Mouse (Mus musculus): Measurements from ENCODE around the gene Abr. TPM values are rescaled to one million over a fixed set of nuclear protein-coding genes. Genes with fewer than 3 reads are reported as not detected.

Gene Abr
- total and polyA plus RNA-seq, 3 experiments = 3.8 to 8.8 TPM; not detected in 1

DNA sequence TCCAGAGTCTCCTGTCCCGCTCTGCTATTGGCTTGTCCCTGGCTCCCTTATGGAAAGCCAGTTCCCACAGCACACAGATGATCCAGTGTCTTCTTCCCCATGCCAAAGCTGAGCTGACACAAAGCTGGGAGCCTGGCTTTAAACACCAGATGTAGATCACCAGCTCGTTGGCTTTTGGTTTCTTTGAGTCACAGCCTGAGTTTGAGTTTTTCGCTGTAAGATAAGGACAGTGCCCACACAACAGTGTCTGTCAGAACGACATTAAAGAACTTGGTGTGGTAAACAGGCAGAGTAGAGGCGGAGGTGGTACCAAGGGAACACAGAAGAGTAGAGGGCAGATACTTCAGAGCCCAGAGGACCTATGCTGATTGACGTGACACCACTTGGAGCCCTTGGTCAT, 101.2 kb downstream of the Abr start:
- H3K9me3 ChIP-seq (replicated peaks; ENCODE audit: insufficient read depth, low read length) = no peaks in the 10 kb centered on the region
- no peaks in the 10 kb centered on the region for H3K36me3 ChIP-seq (ENCODE audit: control insufficient read depth in 1 of 2, insufficient read depth in 2 of 2, low read length in 2 of 2)
- TF ChIP-seq MAFK (IDR thresholded peaks at IDR 0.05; ENCODE audit: borderline replicate concordance, low read depth, low read length) = no peak
- TF ChIP-seq MAZ (IDR thresholded peaks at IDR 0.05; ENCODE audit: low read depth, low read length) = no peak
- TF ChIP-seq HCFC1 (IDR thresholded peaks at IDR 0.05; ENCODE audit: low read depth, low read length) = no peak
- TF ChIP-seq EP300 (IDR thresholded peaks at IDR 0.05; ENCODE audit: low read depth in 1 of 2, low read length in 2 of 2) = no peak
- TF ChIP-seq NELFE (IDR thresholded peaks at IDR 0.05; ENCODE audit: low read depth, low read length) = no peak
- TF ChIP-seq RCOR1 (IDR thresholded peaks at IDR 0.05; ENCODE audit: low read depth, low read length) = no peak
- TF ChIP-seq MXI1 (IDR thresholded peaks at IDR 0.05; ENCODE audit: low read depth, low read length) = no peak
- TF ChIP-seq MEF2A (IDR thresholded peaks at IDR 0.05; ENCODE audit: extremely low read depth, insufficient replicate concordance, low read depth, low read length, poor library complexity, severe bottlenecking) = no peak
- no peak for TF ChIP-seq POLR2A (IDR thresholded peaks at IDR 0.05; ENCODE audit: control insufficient read depth in 1 of 2, insufficient read depth in 1 of 2, low read depth in 1 of 2, low read length in 2 of 2, poor library complexity in 1 of 2)
- no peak for TF ChIP-seq TAL1 (IDR thresholded peaks at IDR 0.05; ENCODE audit: low read length)
- TF ChIP-seq CHD1 (IDR thresholded peaks at IDR 0.05; ENCODE audit: low read depth, low read length) = no peak
- TF ChIP-seq POLR2AphosphoS5 (IDR thresholded peaks at IDR 0.05; ENCODE audit: borderline replicate concordance, low read depth, low read length) = no peak
- TF ChIP-seq BHLHE40 (IDR thresholded peaks at IDR 0.05; ENCODE audit: borderline replicate concordance, low read depth, low read length) = no peak
- TF ChIP-seq ETS1 (IDR thresholded peaks at IDR 0.05; ENCODE audit: low read depth, low read length) = no peak
- no peak for TF ChIP-seq NRF1 (IDR thresholded peaks at IDR 0.05; ENCODE audit: insufficient read depth, low read depth, low read length, poor library complexity, severe bottlenecking)
- no peak overlapping the region for H3K27ac ChIP-seq (ENCODE audit: control insufficient read depth, low read depth, low read length)
- H3K4me3 ChIP-seq (ENCODE audit: control insufficient read depth in 1 of 2, insufficient read depth in 1 of 2, low read depth in 2 of 2, low read length in 2 of 2) = no peak overlapping the region
- H3K9ac ChIP-seq (ENCODE audit: control insufficient read depth, low read depth, low read length, poor library complexity, severe bottlenecking) = no peak overlapping the region
- no peaks in the 10 kb centered on the region for H3K4me1 ChIP-seq (ENCODE audit: control insufficient read depth in 1 of 2, insufficient read depth in 2 of 2, low read length in 2 of 2)
- peaks cover 16 to 25% of the 10 kb centered on the region in 2 experiments for H3K27me3 ChIP-seq (ENCODE audit: control insufficient read depth in 1 of 2, insufficient read depth in 2 of 2, low read length in 2 of 2)
- DNase-seq (ENCODE audit: low read depth, low spot score) = no peak
- no peaks in the 10 kb centered on the region for H3K79me2 ChIP-seq (ENCODE audit: control insufficient read depth, insufficient read depth, low read length, poor library complexity)

DNA sequence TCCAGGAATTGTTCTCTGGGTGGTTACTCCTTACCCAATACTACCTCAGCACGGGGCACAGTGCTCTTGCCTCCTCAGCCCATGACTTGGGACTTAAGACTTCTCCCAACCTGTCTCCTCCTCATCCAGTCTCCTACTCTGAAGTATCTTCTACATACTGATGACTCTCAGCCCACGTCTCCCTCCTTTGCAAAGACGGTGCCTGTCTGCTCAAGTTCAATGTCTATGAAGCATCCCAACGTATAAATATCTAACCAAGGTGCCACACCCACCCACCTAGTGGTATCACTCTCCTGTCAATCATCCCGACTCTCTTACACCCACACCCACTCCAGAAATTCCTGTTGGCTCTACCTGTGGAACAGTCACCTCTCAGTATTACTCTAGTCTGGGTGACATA, 103.5 kb downstream of the Abr start:
- no peak overlapping the region for H3K27ac ChIP-seq (ENCODE audit: control insufficient read depth, low read depth, low read length)
- H3K79me2 ChIP-seq (ENCODE audit: control insufficient read depth, insufficient read depth, low read length, poor library complexity) = no peaks in the 10 kb centered on the region
- H3K4me1 ChIP-seq (ENCODE audit: control insufficient read depth in 1 of 2, insufficient read depth in 2 of 2, low read length in 2 of 2) = no peaks in the 10 kb centered on the region
- H3K4me3 ChIP-seq (ENCODE audit: control insufficient read depth in 1 of 2, insufficient read depth in 1 of 2, low read depth in 2 of 2, low read length in 2 of 2) = no peak overlapping the region
- no peak for TF ChIP-seq CTCF (IDR thresholded peaks at IDR 0.05 in 2 of 3, conservative IDR thresholded peaks at IDR 0.05 in 1 of 3; ENCODE audit: control insufficient read depth in 1 of 3, insufficient read depth in 1 of 3, low read depth in 2 of 3, low read length in 3 of 3, poor library complexity in 1 of 3, severe bottlenecking in 1 of 3)
- TF ChIP-seq ELF1 (IDR thresholded peaks at IDR 0.05; ENCODE audit: low read depth, low read length) = no peak
- no peak for TF ChIP-seq MXI1 (IDR thresholded peaks at IDR 0.05; ENCODE audit: low read depth, low read length)
- TF ChIP-seq ZNF384 (IDR thresholded peaks at IDR 0.05; ENCODE audit: low read depth, low read length) = no peak
- TF ChIP-seq E2F4 (IDR thresholded peaks at IDR 0.05; ENCODE audit: borderline replicate concordance, low read depth, low read length) = no peak
- TF ChIP-seq MEF2A (IDR thresholded peaks at IDR 0.05; ENCODE audit: extremely low read depth, insufficient replicate concordance, low read depth, low read length, poor library complexity, severe bottlenecking) = no peak
- TF ChIP-seq HCFC1 (IDR thresholded peaks at IDR 0.05; ENCODE audit: low read depth, low read length) = no peak
- TF ChIP-seq MAX (IDR thresholded peaks at IDR 0.05; ENCODE audit: low read length) = no peak
- TF ChIP-seq ZMIZ1 (IDR thresholded peaks at IDR 0.05; ENCODE audit: low read depth, low read length) = no peak
- no peak for TF ChIP-seq KAT2A (conservative IDR thresholded peaks at IDR 0.05; ENCODE audit: low read depth, low read length)
- TF ChIP-seq CHD2 (IDR thresholded peaks at IDR 0.05; ENCODE audit: low read length) = no peak
- no peak for TF ChIP-seq RAD21 (IDR thresholded peaks at IDR 0.05; ENCODE audit: low read depth, low read length)
- H3K9me3 ChIP-seq (replicated peaks; ENCODE audit: insufficient read depth, low read length) = no peaks in the 10 kb centered on the region
- peaks cover 25 to 36% of the 10 kb centered on the region in 2 experiments for H3K27me3 ChIP-seq (ENCODE audit: control insufficient read depth in 1 of 2, insufficient read depth in 2 of 2, low read length in 2 of 2)
- H3K9ac ChIP-seq (ENCODE audit: control insufficient read depth, low read depth, low read length, poor library complexity, severe bottlenecking) = no peak overlapping the region
- no peak for DNase-seq (ENCODE audit: low read depth, low spot score)
- H3K36me3 ChIP-seq (ENCODE audit: control insufficient read depth in 1 of 2, insufficient read depth in 2 of 2, low read length in 2 of 2) = no peaks in the 10 kb centered on the region

Measured in MEL (cell line).